Mouse (Mus musculus): ENCODE measurements at regions not wholly inside any gene's neighbourhood (a gene's known extent, or its start where the extent isn't known, plus 50 kb on each side); places are given as distances from the start of the nearest gene placed in this dataset.
A peak's percentile ranks its signal among the peaks of the same experiment; 100 is the strongest.

- no peak for DNase-seq (ENCODE audit: low spot score)
These were observed 71.9 kb upstream of the Mpdz start for GRCm38 (mm10) chr4:81514547-81514946.

- no peak for DNase-seq (ENCODE audit: low spot score)
These were observed 69.8 kb upstream of the Mpdz start for GRCm38 (mm10) chr4:81512396-81512795.

GRCm38 (mm10) chr4:81508776-81509175 lies 66.2 kb upstream of the Mpdz start:
- DNase-seq (ENCODE audit: low spot score), result no peak

GRCm38 (mm10) chr4:81506841-81507240 lies 64.2 kb upstream of the Mpdz start:
- no peak for DNase-seq (ENCODE audit: low spot score)

GRCm38 (mm10) chr4:81506306-81506705 lies 63.7 kb upstream of the Mpdz start:
- DNase-seq (ENCODE audit: low spot score), result no peak

- DNase-seq (ENCODE audit: low spot score), result no peak
These were observed 62.5 kb upstream of the Mpdz start for GRCm38 (mm10) chr4:81505096-81505495.

GRCm38 (mm10) chr4:81503941-81504340 lies 61.3 kb upstream of the Mpdz start:
- no peak for DNase-seq (ENCODE audit: low spot score)

- DNase-seq (ENCODE audit: low spot score), result no peak
These were observed 59.2 kb upstream of the Mpdz start for GRCm38 (mm10) chr4:81501802-81502201.

GRCm38 (mm10) chr4:81498133-81498532 lies 55.5 kb upstream of the Mpdz start:
- DNase-seq (ENCODE audit: low spot score), result no peak

GRCm38 (mm10) chr4:81492811-81493210 lies 50.2 kb upstream of the Mpdz start:
- DNase-seq (ENCODE audit: low spot score), result peak; percentile 9
